Mouse (Mus musculus): Measurements from ENCODE around the gene Tango6. TPM values are rescaled to one million over a fixed set of nuclear protein-coding genes. Genes with fewer than 3 reads are reported as not detected.
"Not testable (repeated sequence)": the region's sequence is repeated elsewhere in the genome, so short reads cannot be mapped to it uniquely, and the experiment has no call there.

Tango6 gene
- polyA plus RNA-seq, 1 experiment = 14.1 TPM

GRCm38 (mm10) chr8:106880121-106880707, 197.3 kb downstream of the Tango6 start:
- H3K27me3 ChIP-seq (ENCODE audit: control insufficient read depth, insufficient read depth, low read length, poor library complexity, severe bottlenecking) = no peaks in the 10 kb centered on the region
- TF ChIP-seq EP300 (IDR thresholded peaks at IDR 0.05; ENCODE audit: insufficient read depth, low read depth, low read length) (no peak), CTCF (IDR thresholded peaks at IDR 0.05; ENCODE audit: low read depth, low read length) (no peak), POLR2A (IDR thresholded peaks at IDR 0.05; ENCODE audit: insufficient read depth, low read length) (no peak)
- no peaks in the 10 kb centered on the region for H3K9me3 ChIP-seq (replicated peaks; ENCODE audit: control insufficient read depth, insufficient read depth, low read length, poor library complexity, severe bottlenecking)
- H3K4me1 ChIP-seq (ENCODE audit: control insufficient read depth, insufficient read depth, low read length) = no peaks in the 10 kb centered on the region
- no peak overlapping the region for H3K27ac ChIP-seq (ENCODE audit: insufficient read depth, low read length)
- H3K36me3 ChIP-seq (ENCODE audit: control insufficient read depth, insufficient read depth, low read length, poor library complexity, severe bottlenecking) = peaks cover 59% of the 10 kb centered on the region
- no peak overlapping the region for H3K4me3 ChIP-seq (ENCODE audit: low read depth, low read length)
- no peak overlapping the region for H3K9ac ChIP-seq (ENCODE audit: low read depth, poor library complexity, severe bottlenecking)

GRCm38 (mm10) chr8:106884094-106884493, 201.2 kb downstream of the Tango6 start:
- not testable (repeated sequence) for H3K9me3 ChIP-seq (replicated peaks; ENCODE audit: control insufficient read depth, insufficient read depth, low read length, poor library complexity, severe bottlenecking); H3K27ac ChIP-seq (ENCODE audit: insufficient read depth, low read length); H3K4me1 ChIP-seq (ENCODE audit: control insufficient read depth, insufficient read depth, low read length); H3K9ac ChIP-seq (ENCODE audit: low read depth, poor library complexity, severe bottlenecking); H3K27me3 ChIP-seq (ENCODE audit: control insufficient read depth, insufficient read depth, low read length, poor library complexity, severe bottlenecking); H3K4me3 ChIP-seq (ENCODE audit: low read depth, low read length)
- H3K36me3 ChIP-seq (ENCODE audit: control insufficient read depth, insufficient read depth, low read length, poor library complexity, severe bottlenecking) = peaks cover 71% of the 10 kb centered on the region

- not testable (repeated sequence) for H3K27me3 ChIP-seq (ENCODE audit: control insufficient read depth, insufficient read depth, low read length, poor library complexity, severe bottlenecking); H3K27ac ChIP-seq (ENCODE audit: insufficient read depth, low read length); H3K4me3 ChIP-seq (ENCODE audit: low read depth, low read length); H3K9me3 ChIP-seq (replicated peaks; ENCODE audit: control insufficient read depth, insufficient read depth, low read length, poor library complexity, severe bottlenecking); H3K9ac ChIP-seq (ENCODE audit: low read depth, poor library complexity, severe bottlenecking); H3K4me1 ChIP-seq (ENCODE audit: control insufficient read depth, insufficient read depth, low read length)
- H3K36me3 ChIP-seq (ENCODE audit: control insufficient read depth, insufficient read depth, low read length, poor library complexity, severe bottlenecking) = peaks cover 67% of the 10 kb centered on the region
Observed at GRCm38 (mm10) chr8:106884826-106885400, 202.0 kb downstream of the Tango6 start.

GRCm38 (mm10) chr8:106887336-106888189, 204.7 kb downstream of the Tango6 start:
- peaks cover 51% of the 10 kb centered on the region for H3K36me3 ChIP-seq (ENCODE audit: control insufficient read depth, insufficient read depth, low read length, poor library complexity, severe bottlenecking)
- H3K9ac ChIP-seq (ENCODE audit: low read depth, poor library complexity, severe bottlenecking) = no peak overlapping the region; the same call in 1 of the 2 replicates
- no peak overlapping the region for H3K4me3 ChIP-seq (ENCODE audit: low read depth, low read length)

GRCm38 (mm10) chr8:106888803-106889202, 205.9 kb downstream of the Tango6 start:
- TF ChIP-seq EP300 (IDR thresholded peaks at IDR 0.05; ENCODE audit: insufficient read depth, low read depth, low read length) = no peak
- TF ChIP-seq CTCF (IDR thresholded peaks at IDR 0.05; ENCODE audit: low read depth, low read length) = no peak
- TF ChIP-seq POLR2A (IDR thresholded peaks at IDR 0.05; ENCODE audit: insufficient read depth, low read length) = no peak
- Histone ChIP-seq H3K27ac (ENCODE audit: insufficient read depth, low read length) (no peak overlapping the region), H3K4me1 (ENCODE audit: control insufficient read depth, insufficient read depth, low read length) (no peaks in the 10 kb centered on the region), H3K4me3 (ENCODE audit: low read depth, low read length) (no peak overlapping the region), H3K36me3 (ENCODE audit: control insufficient read depth, insufficient read depth, low read length, poor library complexity, severe bottlenecking) (peaks cover 39% of the 10 kb centered on the region), H3K27me3 (ENCODE audit: control insufficient read depth, insufficient read depth, low read length, poor library complexity, severe bottlenecking) (no peaks in the 10 kb centered on the region), H3K9ac (ENCODE audit: low read depth, poor library complexity, severe bottlenecking) (no peak overlapping the region), H3K9me3 (replicated peaks; ENCODE audit: control insufficient read depth, insufficient read depth, low read length, poor library complexity, severe bottlenecking) (no peaks in the 10 kb centered on the region)

More at GRCm38 (mm10) chr8:106887336-106888189, 204.7 kb downstream of the Tango6 start:
- no peaks in the 10 kb centered on the region for H3K9me3 ChIP-seq (replicated peaks; ENCODE audit: control insufficient read depth, insufficient read depth, low read length, poor library complexity, severe bottlenecking)
- no peaks in the 10 kb centered on the region for H3K27me3 ChIP-seq (ENCODE audit: control insufficient read depth, insufficient read depth, low read length, poor library complexity, severe bottlenecking)
- H3K27ac ChIP-seq (ENCODE audit: insufficient read depth, low read length) = no peak overlapping the region
- TF ChIP-seq CTCF (IDR thresholded peaks at IDR 0.05; ENCODE audit: low read depth, low read length) (peak; percentile 60), POLR2A (IDR thresholded peaks at IDR 0.05; ENCODE audit: insufficient read depth, low read length) (no peak)
- no peaks in the 10 kb centered on the region for H3K4me1 ChIP-seq (ENCODE audit: control insufficient read depth, insufficient read depth, low read length)

GRCm38 (mm10) chr8:106892210-106892805, 209.4 kb downstream of the Tango6 start:
- H3K27me3 ChIP-seq (ENCODE audit: control insufficient read depth, insufficient read depth, low read length, poor library complexity, severe bottlenecking) = no peaks in the 10 kb centered on the region
- no peaks in the 10 kb centered on the region for H3K4me1 ChIP-seq (ENCODE audit: control insufficient read depth, insufficient read depth, low read length)
- H3K36me3 ChIP-seq (ENCODE audit: control insufficient read depth, insufficient read depth, low read length, poor library complexity, severe bottlenecking) = peaks cover 37% of the 10 kb centered on the region
- H3K4me3 ChIP-seq (ENCODE audit: low read depth, low read length) = peak overlapping the region; percentile 87
- H3K27ac ChIP-seq (ENCODE audit: insufficient read depth, low read length) = peak overlapping the region; percentile 99
- TF ChIP-seq EP300 (IDR thresholded peaks at IDR 0.05; ENCODE audit: insufficient read depth, low read depth, low read length) (no peak), CTCF (IDR thresholded peaks at IDR 0.05; ENCODE audit: low read depth, low read length) (no peak), POLR2A (IDR thresholded peaks at IDR 0.05; ENCODE audit: insufficient read depth, low read length) (no peak)
- H3K9ac ChIP-seq (ENCODE audit: low read depth, poor library complexity, severe bottlenecking) = peak overlapping the region; percentile 100
- peaks cover 5% of the 10 kb centered on the region; the same call in 1 of the 2 replicates for H3K9me3 ChIP-seq (replicated peaks; ENCODE audit: control insufficient read depth, insufficient read depth, low read length, poor library complexity, severe bottlenecking)
